Mouse (Mus musculus): ENCODE measurements around the gene 1700018B08Rik. TPM values are rescaled to one million over a fixed set of nuclear protein-coding genes. Genes with fewer than 3 reads are reported as not detected.

The 1700018B08Rik gene
- polyA plus RNA-seq, 2 experiments: not detected

DNA sequence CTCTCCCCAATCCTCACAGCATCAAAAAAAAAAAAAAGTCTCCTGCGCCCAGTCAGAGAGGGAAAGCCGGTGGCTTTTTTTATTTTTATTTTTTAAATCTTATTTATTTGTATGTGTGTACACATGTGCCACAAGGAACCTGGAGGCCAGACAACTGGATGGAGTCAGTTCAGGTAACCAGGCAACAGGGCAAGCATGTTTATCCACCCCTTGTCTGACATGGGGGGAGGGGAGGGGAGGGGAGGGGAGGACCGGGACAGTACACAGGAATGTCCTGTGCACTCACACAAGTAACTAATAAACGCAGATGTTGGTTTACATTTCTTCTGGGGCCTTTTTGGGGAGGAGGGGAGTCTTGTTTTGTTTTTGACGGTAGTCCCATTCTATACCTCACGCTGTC, 19.6 kb upstream of the 1700018B08Rik start:
- H3K9me3 ChIP-seq (ENCODE audit: control insufficient read depth, low read length): no peaks in the 10 kb centered on the region
- H3K27ac ChIP-seq: no peak overlapping the region
- H3K36me3 ChIP-seq (replicated peaks; ENCODE audit: control insufficient read depth, insufficient read depth, low read depth): no peaks in the 10 kb centered on the region
- WGBS (ENCODE audit: insufficient replicate concordance): 80% methylated on average over 6 of the region's 6 CpGs
- H3K4me1 ChIP-seq (replicated peaks; ENCODE audit: control insufficient read depth in 2 of 2, insufficient read depth in 2 of 2, low read length in 1 of 2): no peaks in the 10 kb centered on the region
- H3K27me3 ChIP-seq (ENCODE audit: control insufficient read depth, insufficient read depth, low read length): no peaks in the 10 kb centered on the region
- no peak for ATAC-seq (ENCODE audit: insufficient read depth)
- no peak for TF ChIP-seq EP300 (IDR thresholded peaks at IDR 0.05; ENCODE audit: low read depth)
- TF ChIP-seq CTCF (IDR thresholded peaks at IDR 0.05; ENCODE audit: low read depth): no peak
- no peak overlapping the region for H3K9ac ChIP-seq (replicated peaks)
- no peak for DNase-seq (ENCODE audit: low read depth in 3 of 3, low spot score in 3 of 3)
- H3K4me3 ChIP-seq (ENCODE audit: insufficient read depth in 1 of 2, low read depth in 2 of 2, low read length in 2 of 2): no peak overlapping the region
- H3K4me2 ChIP-seq (ENCODE audit: low read depth): no peak overlapping the region

DNA sequence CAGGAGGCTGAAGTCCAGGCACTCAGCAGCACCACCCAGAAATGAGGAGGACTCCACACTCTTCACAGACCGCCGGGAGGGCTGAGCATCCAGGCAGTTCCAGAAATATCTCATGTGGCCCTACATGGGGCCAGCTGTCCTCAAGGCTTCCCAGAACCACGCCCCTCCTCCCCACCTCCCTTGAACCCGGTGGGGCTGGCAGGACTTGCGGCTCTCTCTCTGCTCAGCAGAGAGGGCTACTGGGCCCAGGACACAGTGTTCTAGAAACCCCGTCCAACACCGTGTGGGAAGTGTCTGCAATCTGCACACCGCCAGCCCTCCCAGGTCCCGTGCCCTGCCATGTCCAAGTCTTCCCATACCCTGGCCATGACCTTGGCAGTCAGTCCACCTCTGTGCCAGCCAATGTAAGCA, 18.8 kb upstream of the 1700018B08Rik start:
- H3K9ac ChIP-seq (replicated peaks): no peak overlapping the region
- no peak for ATAC-seq (ENCODE audit: insufficient read depth)
- no peak overlapping the region for H3K4me3 ChIP-seq (ENCODE audit: insufficient read depth in 1 of 2, low read depth in 2 of 2, low read length in 2 of 2)
- H3K4me2 ChIP-seq (ENCODE audit: low read depth): no peak overlapping the region
- no peaks in the 10 kb centered on the region for H3K9me3 ChIP-seq (ENCODE audit: control insufficient read depth, low read length)
- H3K27ac ChIP-seq: no peak overlapping the region
- TF ChIP-seq EP300 (IDR thresholded peaks at IDR 0.05; ENCODE audit: low read depth): no peak
- no peak for TF ChIP-seq CTCF (IDR thresholded peaks at IDR 0.05; ENCODE audit: low read depth)
- no peak for DNase-seq (ENCODE audit: low read depth in 3 of 3, low spot score in 3 of 3)
- no peaks in the 10 kb centered on the region for H3K36me3 ChIP-seq (replicated peaks; ENCODE audit: control insufficient read depth, insufficient read depth, low read depth)
- H3K4me1 ChIP-seq (replicated peaks; ENCODE audit: control insufficient read depth in 2 of 2, insufficient read depth in 2 of 2, low read length in 1 of 2): no peaks in the 10 kb centered on the region
- H3K27me3 ChIP-seq (ENCODE audit: control insufficient read depth, insufficient read depth, low read length): no peaks in the 10 kb centered on the region
- 72% methylated on average over 9 of the region's 9 CpGs for WGBS (ENCODE audit: insufficient replicate concordance)

DNA sequence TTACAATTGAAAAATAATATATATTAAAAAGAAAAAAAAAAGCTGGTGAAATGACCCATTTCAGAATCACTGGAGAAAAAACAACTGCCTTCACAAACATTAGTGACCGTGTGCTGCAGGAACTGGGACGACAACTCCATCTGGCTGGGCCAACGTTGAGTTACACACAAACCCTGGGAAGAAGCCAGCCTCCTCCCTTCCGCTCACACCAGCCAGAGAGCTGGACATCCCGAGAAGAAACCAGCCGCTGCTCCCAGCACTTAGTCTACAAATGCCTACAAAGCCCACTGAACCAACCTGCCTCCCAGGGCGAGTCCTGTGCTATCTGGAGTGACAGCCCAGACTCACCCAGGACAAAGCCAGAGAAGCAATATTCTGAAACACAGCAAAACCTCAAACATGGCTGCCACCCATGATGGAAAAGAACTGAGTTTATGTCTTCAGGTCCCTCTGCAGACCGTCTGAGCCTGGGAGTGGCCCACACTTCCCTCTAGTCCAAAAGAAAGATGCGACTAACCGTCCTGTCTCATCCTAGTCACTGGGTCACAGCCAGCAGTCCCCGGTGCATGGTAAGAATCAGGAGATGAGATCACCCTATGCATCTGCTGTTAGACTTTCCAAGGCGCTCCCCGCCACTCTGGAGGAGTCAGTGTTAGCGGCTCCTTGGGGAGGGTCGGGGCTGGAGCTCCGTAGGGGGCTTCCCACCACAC, 17.7 kb upstream of the 1700018B08Rik start:
- no peaks in the 10 kb centered on the region for H3K27me3 ChIP-seq (ENCODE audit: control insufficient read depth, insufficient read depth, low read length)
- H3K9me3 ChIP-seq (ENCODE audit: control insufficient read depth, low read length): no peaks in the 10 kb centered on the region
- no peaks in the 10 kb centered on the region for H3K4me1 ChIP-seq (replicated peaks; ENCODE audit: control insufficient read depth in 2 of 2, insufficient read depth in 2 of 2, low read length in 1 of 2)
- H3K27ac ChIP-seq: no peak overlapping the region
- H3K4me3 ChIP-seq (ENCODE audit: insufficient read depth in 1 of 2, low read depth in 2 of 2, low read length in 2 of 2): no peak overlapping the region
- ATAC-seq (ENCODE audit: insufficient read depth): no peak
- H3K9ac ChIP-seq (replicated peaks): no peak overlapping the region
- no peak for DNase-seq (ENCODE audit: low read depth in 3 of 3, low spot score in 3 of 3)
- no peak overlapping the region for H3K4me2 ChIP-seq (ENCODE audit: low read depth)
- H3K36me3 ChIP-seq (replicated peaks; ENCODE audit: control insufficient read depth, insufficient read depth, low read depth): no peaks in the 10 kb centered on the region
- TF ChIP-seq EP300 (IDR thresholded peaks at IDR 0.05; ENCODE audit: low read depth) (no peak), CTCF (IDR thresholded peaks at IDR 0.05; ENCODE audit: low read depth) (no peak)
- 73% methylated on average over 16 of the region's 16 CpGs for WGBS (ENCODE audit: insufficient replicate concordance)

DNA sequence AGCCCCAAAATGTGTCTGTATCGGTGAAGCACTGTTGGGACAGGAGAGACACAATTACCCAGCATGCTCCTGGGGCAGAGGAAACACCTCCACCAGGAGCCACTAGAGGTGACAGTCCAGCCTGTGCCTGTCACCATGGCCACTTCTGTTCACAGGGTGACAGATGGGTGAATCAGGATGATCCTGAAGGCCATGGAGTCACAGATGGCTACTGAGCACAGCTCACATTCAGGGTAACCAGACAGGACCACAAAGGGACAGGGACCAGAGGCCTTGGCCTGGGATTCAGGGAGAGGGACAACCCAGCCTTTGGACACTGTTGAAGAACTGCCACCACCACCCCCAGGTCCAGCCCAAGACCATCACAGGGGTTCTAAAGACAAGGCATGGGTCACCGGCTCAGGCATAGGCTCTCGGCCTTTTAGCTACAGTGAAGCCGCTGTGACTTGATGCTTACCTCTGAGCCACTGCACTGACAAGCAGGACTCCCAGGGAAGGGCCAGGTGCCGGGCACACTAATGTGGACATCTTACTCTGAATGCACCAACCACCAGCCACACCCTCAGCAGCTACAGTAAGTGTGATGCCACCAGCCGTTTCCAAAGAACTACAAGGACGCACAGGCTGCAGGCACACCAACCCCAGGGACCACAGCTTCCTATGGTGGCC, 16.4 kb upstream of the 1700018B08Rik start:
- no peaks in the 10 kb centered on the region for H3K27me3 ChIP-seq (ENCODE audit: control insufficient read depth, insufficient read depth, low read length)
- no peaks in the 10 kb centered on the region for H3K4me1 ChIP-seq (replicated peaks; ENCODE audit: control insufficient read depth in 2 of 2, insufficient read depth in 2 of 2, low read length in 1 of 2)
- H3K27ac ChIP-seq: no peak overlapping the region
- TF ChIP-seq CTCF (IDR thresholded peaks at IDR 0.05; ENCODE audit: low read depth) (no peak), EP300 (IDR thresholded peaks at IDR 0.05; ENCODE audit: low read depth) (no peak)
- H3K4me2 ChIP-seq (ENCODE audit: low read depth): no peak overlapping the region
- H3K9ac ChIP-seq (replicated peaks): no peak overlapping the region
- H3K4me3 ChIP-seq (ENCODE audit: insufficient read depth in 1 of 2, low read depth in 2 of 2, low read length in 2 of 2): no peak overlapping the region
- H3K36me3 ChIP-seq (replicated peaks; ENCODE audit: control insufficient read depth, insufficient read depth, low read depth): no peaks in the 10 kb centered on the region
- WGBS (ENCODE audit: insufficient replicate concordance): 77% methylated on average over 7 of the region's 7 CpGs
- ATAC-seq (ENCODE audit: insufficient read depth) (no peak), DNase-seq (ENCODE audit: low read depth in 3 of 3, low spot score in 3 of 3) (no peak)
- no peaks in the 10 kb centered on the region for H3K9me3 ChIP-seq (ENCODE audit: control insufficient read depth, low read length)

DNA sequence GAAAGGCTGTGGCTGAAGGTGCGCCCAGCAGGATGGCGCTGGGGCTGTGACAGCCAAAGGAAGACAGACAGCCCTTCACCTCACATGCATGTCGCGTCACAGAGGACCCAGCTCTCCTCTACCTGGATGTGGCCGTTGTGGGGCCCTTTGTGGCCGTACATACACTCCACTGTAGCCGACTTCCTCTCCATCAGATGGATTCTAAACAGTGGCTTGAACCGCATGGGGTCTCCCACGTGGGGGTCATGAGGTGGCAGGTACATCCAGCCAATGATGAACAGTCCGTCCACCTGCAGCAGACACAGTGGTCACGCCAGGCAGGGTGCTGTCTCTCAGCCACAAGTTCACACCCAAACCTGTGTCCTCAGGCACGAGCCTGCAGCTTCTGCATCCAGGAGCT, 15.7 kb upstream of the 1700018B08Rik start:
- H3K4me1 ChIP-seq (replicated peaks; ENCODE audit: control insufficient read depth in 2 of 2, insufficient read depth in 2 of 2, low read length in 1 of 2): no peaks in the 10 kb centered on the region
- 83% methylated on average over 12 of the region's 12 CpGs for WGBS (ENCODE audit: insufficient replicate concordance)
- no peaks in the 10 kb centered on the region for H3K27me3 ChIP-seq (ENCODE audit: control insufficient read depth, insufficient read depth, low read length)
- DNase-seq (ENCODE audit: low read depth in 3 of 3, low spot score in 3 of 3) (no peak), ATAC-seq (ENCODE audit: insufficient read depth) (no peak)
- H3K4me2 ChIP-seq (ENCODE audit: low read depth): no peak overlapping the region
- H3K9me3 ChIP-seq (ENCODE audit: control insufficient read depth, low read length): no peaks in the 10 kb centered on the region
- no peak overlapping the region for H3K4me3 ChIP-seq (ENCODE audit: insufficient read depth in 1 of 2, low read depth in 2 of 2, low read length in 2 of 2)
- no peak for TF ChIP-seq EP300 (IDR thresholded peaks at IDR 0.05; ENCODE audit: low read depth)
- TF ChIP-seq CTCF (IDR thresholded peaks at IDR 0.05; ENCODE audit: low read depth): no peak
- H3K9ac ChIP-seq (replicated peaks): no peak overlapping the region
- no peak overlapping the region for H3K27ac ChIP-seq
- H3K36me3 ChIP-seq (replicated peaks; ENCODE audit: control insufficient read depth, insufficient read depth, low read depth): no peaks in the 10 kb centered on the region

Measured in liver, embryonic 14.5 days (tissue).